Mouse (Mus musculus) neural tube, embryonic 12.5 days (tissue): Measurements from ENCODE around the gene Bscl2. TPM values are rescaled to one million over a fixed set of nuclear protein-coding genes. Genes with fewer than 3 reads are reported as not detected.

Experiments used
- ATAC-seq: fragments of 200-750 bp; cut with Nextera tagmentation; 2 replicates; pipeline ENCODE4 v1.8.0; 2017; ENCODE audit warnings: low read depth, mild to moderate bottlenecking, moderate TSS enrichment, moderate library complexity; ENCODE audit not compliant: low FRiP score
- H3K27ac ChIP-seq: fragments of 300-500 bp; sonication (generic); 2 replicates; pipeline ENCODE4 v1.5.1; 2016
- H3K27me3 ChIP-seq: fragments of 300-500 bp; sonication (generic); replicated peaks from 2 replicates; pipeline ENCODE4 v1.6.1; 2016; ENCODE audit warnings: mild to moderate bottlenecking
- H3K36me3 ChIP-seq: fragments of 300-500 bp; sonication (generic); 2 replicates; pipeline ENCODE4 v1.6.1; 2016; ENCODE audit warnings: mild to moderate bottlenecking
- H3K4me1 ChIP-seq: fragments of 300-500 bp; sonication (generic); 2 replicates; pipeline ENCODE4 v1.6.1; 2016
- H3K4me2 ChIP-seq: fragments of 300-500 bp; sonication (generic); replicated peaks from 2 replicates; pipeline ENCODE4 v1.6.1; 2016; ENCODE audit warnings: mild to moderate bottlenecking
- H3K4me3 ChIP-seq: fragments of 300-500 bp; sonication (generic); 2 replicates; pipeline ENCODE4 v1.5.1; 2016
- H3K9ac ChIP-seq: fragments of 300-500 bp; sonication (generic); 2 replicates; pipeline ENCODE4 v1.6.1; 2016; ENCODE audit warnings: mild to moderate bottlenecking
- H3K9me3 ChIP-seq: fragments of 300-500 bp; sonication (generic); 2 replicates; pipeline ENCODE4 v1.6.1; 2016; ENCODE audit warnings: mild to moderate bottlenecking
- WGBS: fragments of 180-500 bp; shearing (Covaris S2); methylation state at CpG from one replicate; pipeline ENCODE4 v1.1.7; 2016; 5-methylcytosine and 5-hydroxymethylcytosine counted together
- polyA plus RNA-seq: library from polyadenylated mRNA; unstranded; fragments of >200 nt; fragmentation: Nextera tagmentation; extraction: Ambion mirVana; gene quantifications from 2 replicates; pipeline ENCODE4 v1.2.1, GENCODE M21; 2016

Bscl2 gene
- 66.1 and 68.5 TPM in 2 replicates for polyA plus RNA-seq

DNA sequence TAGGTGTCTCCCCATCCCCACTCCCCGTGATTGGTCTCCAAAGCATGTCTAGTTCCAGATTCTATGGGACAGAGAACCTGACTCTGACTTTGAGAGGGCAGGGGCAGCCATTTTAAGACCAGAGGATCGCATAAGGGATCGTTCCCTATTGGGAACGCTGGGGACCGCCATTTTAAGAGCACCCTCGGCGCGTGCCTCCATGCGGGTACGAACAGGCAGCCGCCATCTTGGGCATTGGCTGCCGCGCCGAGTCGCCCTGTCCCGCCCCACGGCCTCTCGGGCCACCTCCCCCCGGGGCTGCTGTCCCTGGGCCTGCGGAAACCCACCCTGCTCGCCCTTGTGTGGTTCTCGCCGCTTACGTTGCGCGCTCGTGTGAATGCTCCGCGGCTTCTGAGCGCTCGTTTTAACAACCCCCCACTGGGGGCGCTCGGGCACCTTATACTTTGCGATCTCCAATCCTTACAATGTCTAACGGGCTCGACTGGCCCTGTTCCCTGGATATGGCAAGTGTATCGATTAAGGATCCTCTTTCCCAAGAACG lies at the start of gene Bscl2:
TSS of gene Bscl2 (plus strand) at position 217 of the 541 bp plus-strand sequence.
- Histone ChIP-seq H3K36me3 (peaks cover 36% of the 10 kb centered on the region), H3K9ac (peak within 1 kb of the TSS; percentile 71), H3K27me3 (no peaks in the 10 kb centered on the region), H3K9me3 (no peaks in the 10 kb centered on the region), H3K4me2 (peak within 1 kb of the TSS; percentile 75), H3K27ac (peak within 1 kb of the TSS; percentile 91), H3K4me3 (peak within 1 kb of the TSS; percentile 52), H3K4me1 (peaks cover 32% of the 10 kb centered on the region)
- peak; percentile 74 for ATAC-seq
- under 1% methylated on average over 37 of the region's 38 CpGs for WGBS

DNA sequence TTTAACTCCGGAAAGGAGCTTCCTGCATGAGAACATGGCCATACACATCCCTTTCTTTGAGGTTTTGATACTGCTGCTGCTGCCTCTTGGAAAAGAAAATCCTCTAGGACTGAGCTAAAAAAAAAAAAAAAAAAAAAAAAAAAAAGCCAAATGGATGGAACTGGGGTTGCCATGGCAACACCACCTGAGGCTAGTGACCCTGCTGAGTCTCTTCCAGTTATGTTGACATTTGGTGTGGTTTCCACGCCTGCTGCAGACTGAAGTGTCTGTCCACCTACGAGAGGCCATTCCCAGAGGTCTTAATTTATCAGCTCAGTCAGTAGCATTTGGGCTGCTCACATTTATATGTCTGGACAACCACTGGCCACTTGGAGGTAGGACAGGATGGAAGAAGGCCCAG lies 48.7 kb upstream of the Bscl2 start:
- H3K36me3 ChIP-seq = peaks cover 24% of the 10 kb centered on the region
- no peak overlapping the region for H3K27ac ChIP-seq
- ATAC-seq = no peak
- H3K4me3 ChIP-seq = no peak overlapping the region
- H3K9ac ChIP-seq = no peak overlapping the region
- WGBS = 22% methylated on average over 3 of the region's 3 CpGs
- no peaks in the 10 kb centered on the region for H3K9me3 ChIP-seq
- H3K27me3 ChIP-seq = no peaks in the 10 kb centered on the region
- H3K4me2 ChIP-seq = no peak overlapping the region
- peaks cover 18% of the 10 kb centered on the region; the same call in 1 of the 2 replicates for H3K4me1 ChIP-seq

DNA sequence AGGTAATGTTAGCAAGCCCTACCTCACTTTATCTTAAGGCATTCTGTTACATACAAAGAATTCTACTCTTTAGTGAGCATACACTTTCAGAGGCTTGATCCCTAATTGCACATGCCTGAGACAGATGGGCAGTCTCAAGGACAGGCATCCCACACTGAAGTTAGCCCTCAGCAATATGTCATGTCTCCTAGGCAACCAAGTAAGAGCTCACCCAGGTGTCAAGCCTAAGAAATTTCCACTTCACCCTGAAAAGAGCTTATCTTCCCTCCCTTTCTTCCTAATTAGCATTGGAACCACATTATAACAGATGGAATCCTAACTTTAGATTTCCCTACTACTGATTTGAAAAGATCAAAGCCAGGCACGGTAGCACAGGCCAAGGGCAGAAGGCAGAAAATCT lies 48.1 kb upstream of the Bscl2 start:
- H3K27ac ChIP-seq = no peak overlapping the region
- H3K27me3 ChIP-seq = no peaks in the 10 kb centered on the region
- H3K4me3 ChIP-seq = no peak overlapping the region
- 36% methylated on average over 1 of the region's 1 CpGs for WGBS
- no peak for ATAC-seq
- H3K9me3 ChIP-seq = no peaks in the 10 kb centered on the region
- no peak overlapping the region for H3K9ac ChIP-seq
- peaks cover 18% of the 10 kb centered on the region; the same call in 1 of the 2 replicates for H3K4me1 ChIP-seq
- no peak overlapping the region for H3K4me2 ChIP-seq
- peaks cover 24% of the 10 kb centered on the region for H3K36me3 ChIP-seq

DNA sequence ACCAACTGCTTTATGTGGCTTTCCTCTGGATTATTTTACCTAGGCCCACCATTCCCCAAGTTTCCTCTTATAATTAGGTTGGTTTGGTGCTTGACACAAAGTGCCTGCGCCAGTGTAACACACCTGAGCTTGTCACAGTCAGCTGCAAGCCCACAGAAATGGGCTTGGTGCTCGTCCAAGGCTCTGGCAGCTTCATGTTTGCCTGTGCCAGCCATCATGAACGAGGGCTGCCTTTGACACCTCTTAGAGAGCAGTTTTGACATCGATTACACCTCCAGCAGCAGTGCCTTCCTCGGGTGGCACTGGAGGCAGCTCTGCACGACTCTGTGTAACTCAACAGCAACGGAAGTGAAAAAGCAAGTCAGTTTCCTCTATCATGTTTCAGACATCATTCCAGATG lies 47.1 kb upstream of the Bscl2 start:
- Histone ChIP-seq H3K4me3 (no peak overlapping the region), H3K27me3 (no peaks in the 10 kb centered on the region), H3K27ac (no peak overlapping the region), H3K4me1 (peaks cover 16% of the 10 kb centered on the region; the same call in 1 of the 2 replicates), H3K9ac (no peak overlapping the region), H3K36me3 (peaks cover 34% of the 10 kb centered on the region), H3K4me2 (no peak overlapping the region), H3K9me3 (no peaks in the 10 kb centered on the region)
- no peak for ATAC-seq
- 88% methylated on average over 7 of the region's 7 CpGs for WGBS

DNA sequence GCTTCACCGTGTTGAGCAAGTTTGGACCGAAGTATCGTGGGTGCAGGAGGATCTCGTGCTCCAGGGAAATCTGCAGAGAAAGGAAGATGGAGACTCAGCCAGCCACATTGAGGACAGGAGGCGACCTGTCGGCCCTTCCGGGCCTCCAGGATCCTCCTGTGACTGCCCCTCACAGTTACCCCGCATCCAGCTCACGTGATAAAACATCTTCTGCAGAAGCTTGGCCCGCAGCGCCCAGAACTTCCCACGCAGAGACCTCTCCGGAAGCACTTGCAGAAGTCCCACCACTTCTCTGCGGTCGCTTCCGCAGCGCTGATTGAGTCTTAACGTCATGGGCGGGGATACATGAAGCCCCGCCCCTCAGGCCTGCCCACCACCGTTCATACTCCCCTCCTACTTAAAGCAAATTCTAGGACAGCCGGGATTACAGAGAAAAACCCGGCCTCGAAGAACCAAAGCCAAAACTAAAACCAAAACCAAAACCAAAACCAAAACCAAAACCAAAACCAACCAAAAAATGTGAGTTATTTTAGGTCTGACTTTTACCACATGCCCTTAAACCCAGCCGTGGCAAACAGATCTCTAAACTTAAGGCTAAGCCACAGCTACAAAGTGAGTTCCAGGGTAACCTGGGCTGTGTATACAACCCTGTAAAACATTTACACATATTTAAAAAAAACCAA lies 38.9 kb upstream of the Bscl2 start, which contains the start of gene Polr2g:
TSS of gene Polr2g (minus strand) at position 314 of the 683 bp plus-strand sequence.
- Histone ChIP-seq H3K9me3 (no peaks in the 10 kb centered on the region), H3K27ac (no peak within 1 kb of the TSS), H3K9ac (peak within 1 kb of the TSS; percentile 70), H3K27me3 (no peaks in the 10 kb centered on the region), H3K4me2 (peak within 1 kb of the TSS; percentile 82), H3K4me3 (peak within 1 kb of the TSS; percentile 72), H3K36me3 (peaks cover 24% of the 10 kb centered on the region), H3K4me1 (peaks cover 22% of the 10 kb centered on the region)
- peak; percentile 62 for ATAC-seq
- WGBS = 2% methylated on average over 25 of the region's 25 CpGs

DNA sequence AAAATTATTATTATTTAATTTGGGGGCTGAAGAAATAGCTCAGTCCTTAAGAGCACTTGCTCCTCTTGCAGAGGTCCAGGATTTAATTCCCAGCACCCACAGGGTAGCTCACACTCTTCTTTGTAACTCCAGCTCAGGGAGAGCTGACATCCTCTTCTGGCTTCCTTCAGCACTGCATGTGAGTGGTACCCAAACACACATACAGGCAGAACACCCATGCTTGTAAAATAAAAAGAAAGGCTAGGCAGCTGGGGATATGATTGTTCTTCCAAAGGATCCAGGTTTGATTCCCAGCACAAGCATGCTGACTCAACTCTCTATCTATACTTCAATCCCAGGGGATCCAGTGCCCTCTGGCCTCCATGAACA lies 38.3 kb upstream of the Bscl2 start:
- Histone ChIP-seq H3K4me3 (no peak overlapping the region), H3K9ac (no peak overlapping the region)
- no peak for ATAC-seq

DNA sequence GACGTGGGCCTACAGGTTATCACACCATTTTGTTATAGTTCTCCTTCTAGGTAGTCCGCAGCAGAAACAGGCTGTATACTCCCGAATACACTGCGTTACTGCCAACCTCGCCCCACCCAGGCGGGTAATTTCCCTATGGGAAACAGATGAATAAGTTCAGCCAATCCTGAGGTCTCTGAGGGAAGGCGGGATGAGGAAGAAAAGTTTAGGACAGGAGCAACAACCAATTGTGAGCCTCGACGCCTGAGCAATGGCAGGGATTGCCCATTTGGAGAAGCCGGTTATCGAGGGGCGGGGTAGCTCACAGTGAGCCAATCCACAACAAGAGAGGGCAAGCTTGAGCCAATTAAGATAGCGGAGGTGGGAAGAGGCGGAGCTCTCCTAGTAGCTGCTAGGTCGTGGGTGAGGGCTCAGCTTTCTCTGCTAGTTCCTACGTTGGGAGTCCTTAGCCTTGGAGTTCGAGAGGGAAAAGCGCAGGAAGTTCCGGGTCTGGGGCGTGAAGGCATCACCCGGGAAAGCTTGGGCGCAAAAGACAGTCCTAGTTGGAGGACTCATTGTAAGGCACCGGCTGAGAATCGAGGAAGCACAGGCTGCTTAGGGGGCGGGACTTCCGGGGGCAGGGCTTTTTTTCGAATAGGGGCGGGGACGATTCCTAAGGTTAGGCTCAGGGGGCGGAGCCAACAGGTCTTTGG lies 35.0 kb upstream of the Bscl2 start, which contains the start of gene Zbtb3:
TSS of gene Zbtb3 (plus strand) at position 426 of the 692 bp plus-strand sequence.
- Histone ChIP-seq H3K36me3 (peaks cover 26% of the 10 kb centered on the region), H3K27ac (peak within 1 kb of the TSS; percentile 57; the same call in 1 of the 2 replicates), H3K9ac (peak within 1 kb of the TSS; percentile 51), H3K27me3 (no peaks in the 10 kb centered on the region), H3K9me3 (no peaks in the 10 kb centered on the region), H3K4me2 (peak within 1 kb of the TSS; percentile 73), H3K4me1 (peaks cover 22% of the 10 kb centered on the region), H3K4me3 (peak within 1 kb of the TSS; percentile 54)
- ATAC-seq = peak; percentile 97
- WGBS = under 1% methylated on average over 30 of the region's 30 CpGs

More for the DNA sequence above, 38.3 kb upstream of the Bscl2 start:
- peaks cover 21% of the 10 kb centered on the region for H3K36me3 ChIP-seq
- no peak overlapping the region for H3K27ac ChIP-seq
- H3K9me3 ChIP-seq = no peaks in the 10 kb centered on the region
- no peaks in the 10 kb centered on the region for H3K27me3 ChIP-seq
- peaks cover 24% of the 10 kb centered on the region for H3K4me1 ChIP-seq
- peak overlapping the region; percentile 82 for H3K4me2 ChIP-seq

DNA sequence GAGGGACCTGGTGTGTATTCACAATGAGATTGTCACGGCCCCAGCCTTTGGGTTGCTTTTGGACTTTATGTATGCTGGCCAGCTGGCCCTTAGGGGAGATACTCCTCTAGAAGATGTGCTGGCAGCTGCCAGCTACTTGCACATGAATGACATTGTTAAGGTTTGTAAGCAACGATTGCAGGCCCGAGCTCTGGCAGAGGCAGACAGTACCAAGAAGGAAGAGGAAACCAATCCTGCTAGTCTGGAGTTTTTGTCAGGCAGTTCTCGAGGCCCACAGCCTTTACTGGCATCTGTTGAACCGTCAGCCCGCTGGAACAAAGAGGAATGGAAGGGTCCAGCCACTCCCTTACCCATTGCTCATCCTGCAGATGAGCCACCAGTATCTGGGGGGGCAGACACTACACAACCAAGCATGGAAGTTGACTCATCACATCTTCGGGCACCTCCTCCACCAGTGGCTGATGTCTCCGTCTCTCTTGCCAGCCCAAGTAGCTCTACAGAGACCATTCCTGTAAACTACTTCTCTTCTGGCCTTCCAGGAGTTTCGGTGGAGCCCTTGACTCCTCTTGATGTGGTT lies 34.0 kb upstream of the Bscl2 start:
- Histone ChIP-seq H3K27ac (no peak overlapping the region), H3K36me3 (peaks cover 35% of the 10 kb centered on the region), H3K4me1 (peaks cover 15% of the 10 kb centered on the region), H3K4me2 (peak overlapping the region; percentile 73), H3K9me3 (no peaks in the 10 kb centered on the region), H3K9ac (no peak overlapping the region), H3K27me3 (no peaks in the 10 kb centered on the region), H3K4me3 (no peak overlapping the region)
- WGBS = 92% methylated on average over 9 of the region's 9 CpGs
- ATAC-seq = no peak

DNA sequence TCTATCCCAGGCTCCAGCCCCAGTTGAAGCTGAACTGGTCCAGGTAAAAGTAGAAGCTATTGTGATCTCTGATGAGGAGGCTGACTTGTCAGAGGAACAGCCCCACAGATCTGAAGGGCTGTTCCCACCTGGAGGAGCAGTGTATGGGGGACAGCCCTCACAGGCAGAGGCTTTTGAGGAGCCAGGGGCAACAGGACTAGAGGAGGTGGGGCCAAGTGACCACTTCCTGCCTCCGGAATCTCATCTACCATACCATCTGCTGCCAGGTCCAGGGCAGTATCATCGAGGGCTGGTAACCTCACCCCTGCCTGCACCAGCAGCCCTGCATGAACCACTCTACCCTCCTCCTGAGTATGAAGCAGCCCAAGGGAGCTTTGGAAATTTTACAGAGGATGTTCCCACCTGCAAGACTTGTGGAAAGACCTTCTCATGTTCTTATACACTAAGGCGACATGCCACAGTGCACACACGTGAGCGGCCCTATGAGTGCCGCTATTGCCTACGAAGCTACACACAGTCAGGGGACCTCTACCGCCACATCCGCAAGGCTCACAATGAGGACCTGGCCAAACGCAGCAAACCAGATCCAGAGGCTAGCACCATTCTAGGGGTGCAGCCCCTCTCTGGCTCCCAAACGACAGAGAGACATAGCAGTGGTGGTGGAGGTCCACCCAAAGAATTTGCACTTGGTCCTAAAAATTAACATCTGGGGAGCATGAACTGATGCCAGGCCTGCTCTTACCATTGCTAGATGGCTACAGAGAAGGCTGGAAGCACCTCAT lies 33.2 kb upstream of the Bscl2 start:
- Histone ChIP-seq H3K36me3 (peaks cover 39% of the 10 kb centered on the region), H3K4me1 (peaks cover 15% of the 10 kb centered on the region), H3K4me2 (0 out of 2 replicates have a peak overlapping the region, but pooled peaks have one; percentile 73), H3K9me3 (no peaks in the 10 kb centered on the region), H3K27me3 (no peaks in the 10 kb centered on the region), H3K27ac (no peak overlapping the region), H3K4me3 (no peak overlapping the region), H3K9ac (no peak overlapping the region)
- 94% methylated on average over 11 of the region's 11 CpGs for WGBS
- no peak for ATAC-seq

DNA sequence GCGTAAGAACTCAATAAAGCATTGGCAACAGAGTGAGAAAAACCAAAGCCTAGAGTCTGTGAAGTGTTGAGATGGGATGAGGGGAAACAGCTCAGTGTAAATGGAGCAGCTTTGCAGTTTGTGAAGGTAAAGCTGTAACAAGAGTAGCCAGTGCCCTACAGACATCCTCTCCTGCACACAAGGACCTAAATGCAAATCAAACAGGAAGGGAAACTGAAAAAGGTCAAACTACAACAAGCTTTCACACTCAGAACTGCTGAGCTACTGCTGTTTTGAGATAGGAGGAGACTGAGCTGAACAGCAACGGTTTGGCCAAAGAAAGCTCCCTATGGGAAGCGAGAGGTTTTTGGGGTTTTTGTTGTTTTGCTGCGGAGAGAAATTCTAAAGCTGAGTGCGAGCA lies 30.5 kb upstream of the Bscl2 start:
- Histone ChIP-seq H3K27ac (no peak overlapping the region), H3K36me3 (peaks cover 60% of the 10 kb centered on the region), H3K9ac (no peak overlapping the region), H3K4me2 (no peak overlapping the region), H3K4me1 (peaks cover 12% of the 10 kb centered on the region), H3K9me3 (no peaks in the 10 kb centered on the region), H3K4me3 (no peak overlapping the region), H3K27me3 (no peaks in the 10 kb centered on the region)
- ATAC-seq = no peak
- 96% methylated on average over 5 of the region's 5 CpGs for WGBS

DNA sequence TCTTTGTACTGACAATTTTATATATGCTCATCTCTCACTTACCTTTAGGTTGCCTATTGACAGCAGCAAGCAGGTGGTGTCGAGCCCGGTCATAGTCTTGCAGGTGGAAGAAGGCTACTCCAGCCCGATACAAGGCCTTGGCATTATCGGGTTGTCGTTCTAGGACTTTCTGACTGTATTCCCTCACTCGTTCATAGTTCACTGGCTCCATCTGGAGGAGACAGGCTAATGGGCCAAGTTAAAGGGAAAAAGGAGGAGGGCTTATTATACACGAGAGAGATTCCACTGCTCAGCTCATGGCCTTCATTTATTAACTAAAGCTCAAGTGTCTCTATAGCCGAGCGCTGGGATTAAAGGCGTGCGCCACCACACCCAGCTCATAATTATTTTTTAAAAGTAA lies 21.5 kb upstream of the Bscl2 start:
- Histone ChIP-seq H3K36me3 (peaks cover 49% of the 10 kb centered on the region), H3K9me3 (no peaks in the 10 kb centered on the region), H3K4me2 (0 out of 2 replicates have a peak overlapping the region, but pooled peaks have one; percentile 7), H3K4me3 (no peak overlapping the region), H3K9ac (no peak overlapping the region), H3K4me1 (peaks cover 23% of the 10 kb centered on the region), H3K27me3 (no peaks in the 10 kb centered on the region), H3K27ac (no peak overlapping the region)
- ATAC-seq = no peak
- 83% methylated on average over 11 of the region's 11 CpGs for WGBS
